Mouse (Mus musculus) right cerebral cortex, adult 18-20 months (tissue): ENCODE measurements around the gene Zgrf1.

Experiments
- DNase-seq: peaks from one replicate; pipeline ENCODE4 v3.0.0; 2022; ENCODE audit warnings: mixed read lengths

The Zgrf1 gene

GRCm38 (mm10) chr3:127552973-127553719 is at the start of gene Zgrf1, which contains the start of gene Larp7:
TSS of gene Zgrf1 (plus strand) at chr3:127553489.
TSS of gene Larp7 (minus strand) at chr3:127553349.
- peak; percentile 99 for DNase-seq

DNA sequence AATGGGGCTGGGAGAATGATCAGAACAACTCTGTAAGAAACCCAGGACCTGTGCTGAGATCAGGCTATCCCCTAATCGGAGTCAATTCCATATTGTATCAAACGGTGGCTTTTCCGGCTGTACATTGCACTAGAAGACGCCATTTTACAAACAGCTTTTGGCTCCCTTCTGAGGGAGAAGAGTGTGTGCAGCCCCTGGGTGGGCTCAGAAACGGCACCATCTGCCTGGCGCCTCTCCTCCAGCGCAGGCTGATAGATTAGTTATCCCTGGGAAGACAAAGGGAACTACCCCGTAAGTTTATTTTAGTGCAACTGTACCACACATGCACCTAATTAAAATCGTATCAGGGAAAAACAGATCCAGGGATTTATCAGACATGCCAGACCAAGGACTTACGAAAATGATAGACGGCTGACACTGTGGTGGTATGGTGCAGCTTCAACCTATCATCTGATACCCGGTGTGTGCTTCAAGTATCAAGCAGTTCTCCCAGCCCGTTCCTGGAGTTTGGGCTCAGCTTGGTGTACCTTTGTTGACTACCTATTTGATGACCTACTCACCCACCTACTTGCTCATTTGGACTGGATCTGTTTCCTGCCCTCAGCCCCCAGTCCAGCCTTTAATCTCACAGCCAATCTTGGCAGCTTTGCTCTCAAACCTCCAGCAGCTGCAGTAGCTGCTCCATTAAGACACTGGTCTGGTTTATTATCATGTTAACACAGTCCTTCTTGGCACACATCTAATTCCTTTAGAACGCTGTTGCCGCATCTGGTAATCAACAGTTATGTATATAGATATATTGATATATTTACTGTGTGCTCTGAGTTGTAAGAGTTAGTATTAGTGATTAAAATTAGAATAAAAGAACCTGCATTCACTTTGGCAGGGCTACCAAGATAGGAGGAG is 45.2 kb upstream of the Zgrf1 start:
- no peak for DNase-seq

DNA sequence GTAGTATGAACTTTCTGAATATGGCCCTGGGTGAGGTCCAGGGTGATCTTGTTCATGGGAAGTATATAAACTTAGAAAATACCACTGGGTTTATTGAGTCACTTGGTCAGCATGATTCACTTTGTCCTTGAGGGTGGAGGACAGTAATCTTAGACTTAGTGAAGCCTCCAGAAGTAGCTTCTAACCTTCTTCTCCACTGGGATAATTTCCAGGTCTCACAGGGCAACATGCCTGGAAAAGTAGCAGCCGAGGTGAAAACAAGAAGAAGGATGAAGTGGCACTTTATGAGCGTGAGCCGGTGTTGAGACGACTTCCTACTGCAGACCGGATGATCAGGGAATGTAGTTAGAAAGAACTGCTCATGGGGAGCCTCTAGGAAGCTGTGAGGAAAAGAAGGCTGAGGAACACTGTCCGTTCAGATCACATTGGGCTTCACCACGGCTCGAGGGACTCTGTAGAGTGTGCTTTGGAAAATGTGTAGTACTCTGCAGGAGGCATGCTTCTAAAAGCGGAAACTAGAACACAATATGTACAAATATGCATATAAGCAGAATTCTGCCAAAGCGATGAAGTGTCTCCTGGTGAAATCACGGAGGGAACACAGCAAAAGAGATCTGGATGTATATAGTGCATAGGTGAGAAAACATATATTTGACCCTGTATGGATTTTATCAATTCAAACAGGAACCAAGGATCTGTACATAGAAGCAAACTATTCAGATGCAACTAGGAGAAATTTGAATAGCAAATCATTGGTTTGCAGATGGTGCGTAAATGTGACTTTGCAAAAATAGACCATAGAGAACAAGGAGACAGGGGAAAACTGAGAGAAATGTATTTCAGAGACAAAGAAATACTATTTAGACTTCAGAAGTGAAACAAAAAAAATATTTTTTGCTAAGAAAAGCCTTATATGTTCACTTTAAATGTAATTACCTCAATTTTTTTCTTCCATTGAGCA is 41.2 kb upstream of the Zgrf1 start:
- DNase-seq: peak; percentile 17

DNA sequence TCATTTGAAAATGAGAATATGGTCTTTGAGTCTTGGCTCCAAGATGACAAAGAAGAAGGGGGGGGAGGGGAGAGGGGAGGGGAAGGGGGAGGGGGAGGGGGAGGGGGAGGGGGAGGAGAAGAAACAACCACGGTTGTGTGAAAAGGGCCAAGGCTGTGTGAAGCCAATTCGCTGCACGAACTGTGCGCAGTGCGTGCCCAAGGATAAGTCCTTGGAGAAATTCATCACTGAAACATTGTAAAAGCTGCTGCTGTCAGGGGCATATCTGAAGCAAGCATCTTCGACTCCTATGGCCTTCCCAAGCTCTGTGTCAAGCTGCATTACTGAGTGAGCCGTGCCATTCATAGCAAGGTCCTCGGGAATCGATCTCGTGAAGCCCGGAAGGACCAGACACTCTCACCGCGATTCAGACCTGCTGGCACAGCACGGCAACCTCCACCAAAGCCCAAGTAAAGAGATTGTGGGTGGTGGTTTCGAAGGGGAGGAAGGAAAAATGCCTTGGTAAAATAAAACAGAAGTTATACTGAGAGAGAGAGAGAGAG is 40.4 kb upstream of the Zgrf1 start:
- DNase-seq: no peak

GRCm38 (mm10) chr3:127513699-127514098 is 39.6 kb upstream of the Zgrf1 start:
- DNase-seq: no peak

DNA sequence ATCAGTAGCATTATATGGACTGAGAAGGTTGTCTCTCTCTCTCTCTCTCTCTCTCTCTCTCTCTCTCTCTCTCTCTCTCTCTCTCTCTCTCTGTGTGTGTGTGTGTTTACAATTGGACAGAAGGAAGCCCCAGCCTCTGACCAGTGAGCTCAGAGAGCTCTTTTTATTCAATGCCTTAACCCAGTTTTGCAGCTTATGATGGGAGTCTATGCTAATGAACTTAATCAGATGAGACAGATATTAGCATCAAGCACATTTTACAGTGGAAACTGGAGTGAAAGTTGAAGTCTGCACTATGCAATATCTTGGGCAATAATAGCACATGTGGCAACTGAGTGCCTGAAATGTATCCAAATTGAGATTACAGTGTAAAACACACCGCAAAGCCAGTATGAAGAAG is 38.0 kb upstream of the Zgrf1 start:
- no peak for DNase-seq

- no peak for DNase-seq
These were observed 33.0 kb upstream of the Zgrf1 start for GRCm38 (mm10) chr3:127520300-127520699.

GRCm38 (mm10) chr3:127521156-127521555 is 32.1 kb upstream of the Zgrf1 start:
- no peak for DNase-seq

GRCm38 (mm10) chr3:127525188-127525819 is 28.0 kb upstream of the Zgrf1 start:
- no peak for DNase-seq

GRCm38 (mm10) chr3:127527465-127528034 is 25.7 kb upstream of the Zgrf1 start:
- DNase-seq: peak; percentile 11

DNA sequence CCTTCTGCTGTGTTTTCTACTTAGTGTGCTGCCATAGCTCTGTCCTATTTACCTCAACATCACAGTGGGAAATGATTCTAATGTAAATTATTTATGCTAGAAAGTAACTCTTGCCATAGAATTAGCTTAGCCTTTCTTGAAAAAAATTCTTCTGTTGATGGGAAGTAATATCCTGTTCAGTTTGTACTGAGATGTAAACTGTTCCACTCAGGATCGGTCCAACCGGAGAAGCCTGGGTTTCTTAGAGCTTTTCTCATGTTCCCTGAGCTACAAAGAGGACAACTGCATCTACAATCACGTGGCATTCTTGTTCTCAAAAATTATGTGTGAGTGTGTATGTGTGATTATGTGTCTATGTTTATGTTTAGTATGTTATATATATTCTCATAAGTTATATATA is 24.1 kb upstream of the Zgrf1 start:
- no peak for DNase-seq

- no peak for DNase-seq
These were observed 23.5 kb upstream of the Zgrf1 start for GRCm38 (mm10) chr3:127529824-127530223.

DNA sequence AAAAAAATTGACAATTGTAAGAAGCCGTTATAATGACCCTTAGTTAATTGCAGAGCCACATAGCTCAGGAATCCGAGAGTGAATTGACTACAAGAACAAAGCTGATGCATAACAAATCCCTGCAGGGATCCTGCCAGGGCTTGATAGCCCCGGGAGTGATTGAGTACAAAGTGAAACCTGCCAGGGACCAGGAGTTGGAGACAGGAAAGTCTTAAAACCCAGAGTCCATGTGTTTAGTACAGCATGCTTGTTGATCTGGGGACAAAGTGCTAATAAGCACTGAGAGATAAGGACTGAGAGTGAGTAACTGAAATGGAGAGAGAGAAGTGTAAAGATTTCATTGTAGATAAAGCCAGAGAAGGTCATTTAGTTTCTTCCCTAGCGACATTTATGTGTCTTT is 23.0 kb upstream of the Zgrf1 start:
- DNase-seq: no peak

GRCm38 (mm10) chr3:127539193-127539592 is 14.1 kb upstream of the Zgrf1 start:
- DNase-seq: no peak

- DNase-seq: no peak
These were observed 9.3 kb upstream of the Zgrf1 start for GRCm38 (mm10) chr3:127543976-127544375.

- DNase-seq: no peak
These were observed 8.6 kb upstream of the Zgrf1 start for GRCm38 (mm10) chr3:127544610-127545121.

- DNase-seq: no peak
These were observed 5.4 kb upstream of the Zgrf1 start for GRCm38 (mm10) chr3:127547882-127548281.

DNA sequence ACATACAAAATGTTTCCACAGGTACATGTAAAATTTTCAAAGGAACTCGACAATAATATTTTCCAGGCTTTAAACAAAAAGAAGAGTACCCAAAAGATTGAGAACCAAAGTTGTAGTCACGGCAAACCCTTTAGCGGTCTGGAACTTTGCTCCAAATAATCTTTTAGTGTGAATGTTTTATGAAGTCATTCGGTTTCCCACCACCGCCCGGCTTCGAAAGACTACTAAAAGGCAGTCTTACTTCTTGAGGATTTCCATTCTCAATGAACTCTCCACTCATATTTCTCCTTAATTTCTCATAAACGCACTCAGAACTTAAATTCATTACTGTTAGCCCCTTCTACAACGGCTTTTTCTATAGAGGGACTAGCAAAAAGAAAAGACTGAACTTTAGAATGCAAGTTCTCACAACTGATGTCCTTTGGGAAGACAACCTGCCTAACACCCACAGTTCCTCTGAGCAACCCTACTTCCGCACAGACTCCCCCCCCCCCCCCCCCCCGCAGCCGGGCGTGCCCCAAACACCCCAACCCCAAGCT is 786 bp upstream of the Zgrf1 start:
- DNase-seq: no peak

- DNase-seq: no peak
These were observed 393 bp downstream of the Zgrf1 start for GRCm38 (mm10) chr3:127553720-127554043.

- DNase-seq: no peak
These were observed 1.4 kb downstream of the Zgrf1 start for GRCm38 (mm10) chr3:127554723-127555122.

GRCm38 (mm10) chr3:127558201-127558600 is 4.9 kb downstream of the Zgrf1 start:
- DNase-seq: no peak
